Mouse (Mus musculus) yolk sac, embryonic 10.5 days (tissue): ENCODE data around the gene Cadm3.
"Not testable (repeated sequence)": the region's sequence is repeated elsewhere in the genome, so short reads cannot be mapped to it uniquely, and the experiment has no call there.

Experiments used
- DNase-seq: peaks from one replicate; pipeline ENCODE4 v3.0.0-alpha.2; 2017; ENCODE audit warnings: low spot score

The Cadm3 gene

DNA sequence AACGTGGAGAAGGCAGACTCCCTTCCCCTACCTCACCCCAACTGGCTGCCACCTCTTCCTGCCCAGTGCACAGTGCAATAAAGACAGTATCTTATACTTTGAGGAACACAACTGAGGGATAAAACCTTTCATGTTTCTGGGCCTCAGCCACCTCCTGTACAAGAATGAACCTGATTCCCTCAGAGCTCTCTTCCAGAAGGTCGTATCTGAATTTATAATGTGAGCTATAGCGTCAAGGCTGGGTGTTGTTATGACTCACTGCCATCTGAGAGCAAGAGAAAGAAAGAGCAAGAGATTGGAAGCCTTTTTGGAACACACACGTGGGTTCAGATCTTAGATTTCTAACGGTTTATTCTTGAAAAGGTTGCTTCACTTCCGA lies 45.3 kb downstream of the Cadm3 start:
- no peak for DNase-seq

DNA sequence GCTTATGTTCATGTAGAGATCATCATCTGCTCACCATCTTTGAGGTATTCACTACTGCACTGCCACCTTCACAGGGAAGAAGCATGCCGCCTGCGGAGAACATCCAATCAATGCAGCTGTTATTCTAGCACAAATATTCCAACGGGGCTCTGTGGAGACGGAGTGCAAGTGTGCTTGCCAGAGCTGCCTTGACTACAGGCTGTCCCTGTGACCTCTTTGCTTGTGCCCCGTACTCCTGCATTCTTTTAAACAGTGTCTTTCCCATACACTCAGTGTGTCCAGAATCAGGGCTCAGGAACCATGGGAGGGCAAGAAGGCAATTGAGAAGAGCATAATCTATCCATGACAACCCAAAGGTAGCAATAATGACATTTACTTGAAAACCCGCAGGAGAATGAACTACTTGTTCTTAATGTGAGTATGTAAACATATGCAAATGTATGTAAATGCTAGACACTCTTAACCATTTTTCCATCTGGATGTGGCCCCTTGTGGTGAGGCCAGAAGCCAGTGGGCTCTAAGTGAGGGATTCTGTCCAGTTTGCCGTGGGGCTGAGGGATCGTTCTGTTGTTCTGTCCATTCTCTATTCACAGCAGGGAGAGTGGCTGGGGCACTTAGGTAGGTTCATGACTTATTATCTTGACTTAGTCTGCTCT lies 45.8 kb downstream of the Cadm3 start:
- no peak for DNase-seq

DNA sequence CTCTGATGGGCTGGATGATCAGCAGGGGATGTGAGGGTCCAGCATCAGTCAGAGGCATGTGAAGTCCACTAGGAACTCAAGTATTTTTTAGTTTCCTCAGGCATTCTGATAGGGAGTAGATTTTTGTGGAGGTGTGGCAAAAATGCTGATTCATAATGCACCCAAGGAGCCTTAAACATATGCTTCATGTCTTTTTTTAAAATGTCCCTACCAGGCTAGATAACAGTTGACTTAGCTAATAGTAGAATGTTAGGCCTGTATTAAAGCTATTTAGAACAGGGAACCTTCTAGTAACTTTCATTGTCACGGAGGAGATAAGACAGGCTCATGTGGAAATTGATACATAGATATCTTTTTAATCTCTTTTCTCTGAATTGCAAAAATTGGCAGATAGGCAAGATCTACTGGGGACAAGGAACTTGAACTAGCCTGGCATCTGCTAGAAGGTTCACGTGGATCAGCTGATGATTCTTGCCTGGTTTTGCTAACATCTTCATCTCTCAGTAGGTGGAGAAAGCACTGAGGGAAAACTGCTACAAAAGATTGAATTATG lies 49.5 kb downstream of the Cadm3 start:
- DNase-seq, result no peak

DNA sequence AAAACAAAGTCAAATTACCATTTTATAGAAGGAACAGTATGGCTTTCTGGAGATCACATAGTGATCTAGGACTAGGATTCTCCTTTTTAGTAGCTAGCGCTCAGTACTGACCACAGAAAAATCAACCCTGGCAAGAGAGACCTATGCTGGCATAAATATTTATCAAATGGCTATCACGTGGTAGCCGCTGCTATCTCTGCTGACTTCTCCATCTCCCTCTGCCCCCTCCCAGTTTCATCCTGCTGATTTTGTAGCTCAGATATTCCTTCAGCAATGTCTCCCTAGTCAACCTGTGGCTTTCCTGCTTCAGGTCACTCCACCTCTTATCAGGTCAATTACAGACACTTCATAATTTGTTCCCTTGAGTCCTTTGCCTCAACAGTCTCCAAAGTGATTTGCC lies 51.8 kb downstream of the Cadm3 start:
- no peak for DNase-seq

DNA sequence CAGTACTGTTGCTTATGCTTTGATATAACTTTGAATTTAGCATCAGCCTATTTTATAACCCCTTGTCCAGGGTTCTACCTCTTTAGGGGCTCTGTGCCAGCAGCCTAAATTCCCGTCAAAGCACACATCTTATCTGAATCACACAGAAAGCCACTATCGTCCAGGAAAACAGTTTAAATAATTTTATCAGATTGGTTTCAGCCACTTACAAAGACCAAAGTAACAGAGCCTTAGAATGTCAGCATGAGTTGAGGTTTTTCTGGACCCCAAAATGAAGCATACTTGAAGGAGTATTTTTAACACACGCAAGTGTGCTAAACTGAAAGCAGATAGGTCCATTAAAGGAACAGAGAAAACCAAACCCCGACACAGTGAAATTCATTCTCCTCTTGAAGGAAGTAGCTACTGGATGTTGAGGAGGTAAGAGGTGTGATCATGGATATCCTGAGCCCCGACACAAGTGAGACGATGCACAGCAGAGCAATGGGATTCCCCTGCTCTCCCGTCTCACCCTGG lies 53.9 kb downstream of the Cadm3 start:
- DNase-seq, result not testable (repeated sequence)

DNA sequence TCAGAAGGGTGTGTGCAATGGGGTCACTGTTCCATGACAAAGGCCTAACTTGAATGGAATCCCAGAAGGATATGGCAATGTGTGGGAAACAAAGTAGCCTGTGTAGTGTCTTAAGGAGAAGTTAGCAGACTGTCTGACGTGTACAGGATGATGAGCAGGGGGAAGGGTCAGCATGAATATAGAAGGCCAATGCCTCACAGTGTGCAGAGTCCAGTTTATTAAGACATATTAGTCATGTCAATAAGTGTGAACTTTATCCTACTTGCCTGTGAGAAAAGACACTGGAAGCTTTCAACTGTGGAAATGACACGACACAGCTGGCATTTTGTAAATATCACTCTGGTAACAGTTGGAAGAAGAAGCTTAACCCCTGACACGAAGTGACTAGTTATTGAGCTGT lies 64.7 kb downstream of the Cadm3 start:
- not testable (repeated sequence) for DNase-seq
